Mouse (Mus musculus): Measurements from ENCODE around the gene Agtrap. TPM values are rescaled to one million over a fixed set of nuclear protein-coding genes. Genes with fewer than 3 reads are reported as not detected.

The Agtrap gene
- polyA plus RNA-seq, 1 experiment = 10.2 TPM

- no peak for DNase-seq
- no peak for TF ChIP-seq POLR2A (IDR thresholded peaks at IDR 0.05; ENCODE audit: borderline replicate concordance, insufficient read depth, low read length)
- TF ChIP-seq CTCF (IDR thresholded peaks at IDR 0.05; ENCODE audit: borderline replicate concordance, insufficient read depth, low read depth, low read length) = no peak
- no peak overlapping the region for H3K27ac ChIP-seq (ENCODE audit: insufficient read depth, low read length)
- H3K4me3 ChIP-seq (replicated peaks; ENCODE audit: insufficient read depth, low read depth, low read length) = no peak overlapping the region
- no peaks in the 10 kb centered on the region for H3K4me1 ChIP-seq (ENCODE audit: control insufficient read depth, insufficient read depth, low read length)
- no peaks in the 10 kb centered on the region for H3K27me3 ChIP-seq (ENCODE audit: control insufficient read depth, insufficient read depth, low read length)
- 84% methylated on average over 9 of the region's 9 CpGs for WGBS
Observed at GRCm38 (mm10) chr4:148069602-148070218, 18.1 kb downstream of the Agtrap start.

- no peaks in the 10 kb centered on the region for H3K4me1 ChIP-seq (ENCODE audit: control insufficient read depth, insufficient read depth, low read length)
- WGBS = 91% methylated on average over 8 of the region's 8 CpGs
- no peak overlapping the region for H3K27ac ChIP-seq (ENCODE audit: insufficient read depth, low read length)
- no peak overlapping the region for H3K4me3 ChIP-seq (replicated peaks; ENCODE audit: insufficient read depth, low read depth, low read length)
- no peak for TF ChIP-seq CTCF (IDR thresholded peaks at IDR 0.05; ENCODE audit: borderline replicate concordance, insufficient read depth, low read depth, low read length)
- TF ChIP-seq POLR2A (IDR thresholded peaks at IDR 0.05; ENCODE audit: borderline replicate concordance, insufficient read depth, low read length) = no peak
- DNase-seq = no peak
- no peaks in the 10 kb centered on the region for H3K27me3 ChIP-seq (ENCODE audit: control insufficient read depth, insufficient read depth, low read length)
Observed at GRCm38 (mm10) chr4:148067346-148067745, 20.5 kb downstream of the Agtrap start.

DNA sequence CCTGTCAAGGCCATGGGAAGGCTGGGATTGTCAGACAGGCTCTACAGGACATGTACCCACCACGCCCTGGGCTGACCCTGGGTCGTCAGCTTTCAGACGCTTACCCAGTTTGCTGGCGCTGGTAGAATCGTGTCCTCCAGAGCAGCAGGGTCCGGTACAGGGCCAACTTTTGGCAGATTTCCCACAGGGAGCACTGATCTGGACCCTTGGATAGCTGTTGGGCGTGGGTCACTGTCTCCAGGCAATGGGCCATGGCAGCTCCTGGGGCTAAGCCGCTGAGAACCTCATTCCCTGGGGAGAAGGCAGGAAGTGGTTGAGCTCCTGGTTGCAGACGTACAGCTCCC is 21.5 kb downstream of the Agtrap start:
- WGBS = 55% methylated on average over 9 of the region's 9 CpGs
- no peaks in the 10 kb centered on the region for H3K4me1 ChIP-seq (ENCODE audit: control insufficient read depth, insufficient read depth, low read length)
- no peak overlapping the region for H3K27ac ChIP-seq (ENCODE audit: insufficient read depth, low read length)
- TF ChIP-seq POLR2A (IDR thresholded peaks at IDR 0.05; ENCODE audit: borderline replicate concordance, insufficient read depth, low read length) = no peak
- no peak for TF ChIP-seq CTCF (IDR thresholded peaks at IDR 0.05; ENCODE audit: borderline replicate concordance, insufficient read depth, low read depth, low read length)
- no peaks in the 10 kb centered on the region for H3K27me3 ChIP-seq (ENCODE audit: control insufficient read depth, insufficient read depth, low read length)
- H3K4me3 ChIP-seq (replicated peaks; ENCODE audit: insufficient read depth, low read depth, low read length) = no peak overlapping the region
- DNase-seq = no peak

DNA sequence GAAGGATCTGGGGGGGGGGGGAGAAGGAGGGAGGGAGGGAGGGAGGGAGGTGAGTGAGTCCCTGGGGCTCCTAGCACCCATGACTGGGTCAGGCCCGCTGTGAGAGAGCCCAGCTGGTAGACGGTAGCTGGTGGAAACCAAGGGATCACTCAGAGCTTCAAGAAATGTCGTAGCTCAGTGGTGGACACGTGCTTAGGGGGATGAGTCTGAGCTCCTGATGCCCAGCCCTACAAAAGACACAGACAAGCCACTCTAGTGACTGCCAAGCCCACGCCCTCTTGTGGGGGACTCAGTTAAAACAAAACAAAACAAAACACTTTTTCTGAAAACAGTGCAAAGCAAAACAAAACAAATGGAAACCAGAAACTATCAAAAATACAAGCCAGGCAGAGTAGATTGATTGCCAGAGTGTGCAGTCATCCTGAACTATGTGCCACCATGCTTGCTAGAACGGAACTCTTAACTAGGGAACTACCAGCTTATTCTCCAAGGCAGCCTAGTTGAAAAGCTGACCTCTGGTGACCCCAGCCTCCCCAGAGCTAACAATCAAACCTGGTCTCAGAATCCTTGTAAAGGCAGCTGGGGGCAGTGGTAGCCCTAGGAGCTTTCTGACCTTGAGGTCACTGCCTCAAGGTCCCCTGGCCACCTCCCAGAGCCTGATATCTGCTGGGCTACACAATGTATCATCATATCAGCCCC is 22.0 kb downstream of the Agtrap start:
- no peak overlapping the region for H3K4me3 ChIP-seq (replicated peaks; ENCODE audit: insufficient read depth, low read depth, low read length)
- WGBS = 41% methylated on average over 6 of the region's 6 CpGs
- TF ChIP-seq CTCF (IDR thresholded peaks at IDR 0.05; ENCODE audit: borderline replicate concordance, insufficient read depth, low read depth, low read length) (peak; percentile 18; the same call in 1 of the 2 replicates), POLR2A (IDR thresholded peaks at IDR 0.05; ENCODE audit: borderline replicate concordance, insufficient read depth, low read length) (no peak)
- no peaks in the 10 kb centered on the region for H3K4me1 ChIP-seq (ENCODE audit: control insufficient read depth, insufficient read depth, low read length)
- H3K27ac ChIP-seq (ENCODE audit: insufficient read depth, low read length) = no peak overlapping the region
- no peak for DNase-seq
- no peaks in the 10 kb centered on the region for H3K27me3 ChIP-seq (ENCODE audit: control insufficient read depth, insufficient read depth, low read length)

DNA sequence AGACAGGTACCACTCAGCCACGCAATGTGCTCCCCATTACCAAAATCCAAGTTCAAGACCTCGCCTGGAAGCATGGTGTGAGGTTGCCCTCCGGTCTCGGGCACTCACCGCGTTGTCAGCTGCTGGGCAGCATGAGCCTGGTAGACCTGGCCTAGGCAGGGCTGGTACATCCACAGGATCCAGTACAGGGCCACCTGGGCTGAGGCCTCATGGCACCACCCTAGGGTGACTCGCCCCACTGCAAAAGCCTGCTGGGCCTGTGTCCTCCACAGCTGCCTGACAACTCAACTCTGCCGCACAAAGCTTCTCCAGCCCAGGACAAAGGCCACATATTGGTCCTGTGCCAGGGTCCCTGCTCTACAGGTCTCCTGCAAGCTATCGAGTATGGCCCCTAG is 26.7 kb downstream of the Agtrap start:
- no peak overlapping the region for H3K4me3 ChIP-seq (replicated peaks; ENCODE audit: insufficient read depth, low read depth, low read length)
- H3K27ac ChIP-seq (ENCODE audit: insufficient read depth, low read length) = no peak overlapping the region
- no peak for TF ChIP-seq CTCF (IDR thresholded peaks at IDR 0.05; ENCODE audit: borderline replicate concordance, insufficient read depth, low read depth, low read length)
- no peak for TF ChIP-seq POLR2A (IDR thresholded peaks at IDR 0.05; ENCODE audit: borderline replicate concordance, insufficient read depth, low read length)
- 85% methylated on average over 9 of the region's 9 CpGs for WGBS
- DNase-seq = no peak
- no peaks in the 10 kb centered on the region for H3K27me3 ChIP-seq (ENCODE audit: control insufficient read depth, insufficient read depth, low read length)
- peaks cover 21% of the 10 kb centered on the region for H3K4me1 ChIP-seq (ENCODE audit: control insufficient read depth, insufficient read depth, low read length)

DNA sequence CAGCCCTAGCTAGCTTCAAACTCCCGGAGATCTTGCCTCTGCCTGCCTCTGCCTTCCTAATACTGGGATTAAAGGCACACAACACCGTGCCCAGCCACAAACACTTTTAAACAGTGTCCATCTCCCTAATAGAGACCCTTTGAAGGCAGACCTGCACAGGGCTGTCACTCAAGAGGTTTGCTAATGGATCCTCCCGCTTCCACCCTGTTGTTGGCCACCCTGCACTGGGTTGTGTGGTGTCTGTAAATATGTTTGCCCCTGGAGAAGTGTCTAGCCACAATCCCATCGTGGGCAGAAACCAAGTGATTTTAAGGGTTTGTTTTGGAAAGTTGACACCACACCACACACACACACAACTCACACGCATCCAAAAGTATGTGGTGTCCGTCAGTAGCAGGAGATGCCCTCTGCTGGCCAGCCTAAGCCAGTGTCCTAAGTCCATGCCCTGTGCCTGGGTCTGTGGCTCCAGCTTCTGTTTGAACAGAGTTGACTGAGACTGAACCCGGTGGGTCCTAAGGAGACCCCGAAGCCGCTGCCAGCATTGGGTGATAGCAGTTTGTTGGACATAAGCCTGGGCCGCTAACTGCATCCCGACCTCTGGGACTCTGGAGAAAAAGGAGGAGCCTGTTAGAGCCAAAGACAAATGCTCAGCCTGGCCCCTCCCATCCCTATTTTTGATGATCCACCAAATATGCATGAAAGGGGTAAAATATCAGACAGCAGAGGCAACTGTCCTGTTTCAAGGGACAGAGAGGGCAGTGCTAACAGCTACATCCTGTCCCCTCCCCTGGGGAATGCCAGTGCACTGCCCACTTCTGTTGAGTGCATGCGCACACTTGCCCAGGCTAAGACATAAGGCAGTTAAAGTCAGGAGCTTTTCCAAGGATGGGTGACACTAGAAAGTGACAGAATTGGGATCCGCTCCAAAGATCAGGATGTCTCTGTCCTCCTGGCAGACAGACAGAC is 27.4 kb downstream of the Agtrap start:
- WGBS = 53% methylated on average over 13 of the region's 13 CpGs
- peak in 1 of 2 experiments; percentile 34 for DNase-seq
- no peak overlapping the region for H3K27ac ChIP-seq (ENCODE audit: insufficient read depth, low read length)

GRCm38 (mm10) chr4:148058993-148059392 is 28.8 kb downstream of the Agtrap start:
- H3K4me3 ChIP-seq (replicated peaks; ENCODE audit: insufficient read depth, low read depth, low read length) = no peak overlapping the region
- TF ChIP-seq POLR2A (IDR thresholded peaks at IDR 0.05; ENCODE audit: borderline replicate concordance, insufficient read depth, low read length) (no peak), CTCF (IDR thresholded peaks at IDR 0.05; ENCODE audit: borderline replicate concordance, insufficient read depth, low read depth, low read length) (no peak)
- H3K27ac ChIP-seq (ENCODE audit: insufficient read depth, low read length) = no peak overlapping the region

More for the DNA sequence above, 27.4 kb downstream of the Agtrap start:
- Histone ChIP-seq H3K4me3 (replicated peaks; ENCODE audit: insufficient read depth, low read depth, low read length) (no peak overlapping the region), H3K27me3 (ENCODE audit: control insufficient read depth, insufficient read depth, low read length) (no peaks in the 10 kb centered on the region), H3K4me1 (ENCODE audit: control insufficient read depth, insufficient read depth, low read length) (peaks cover 28% of the 10 kb centered on the region)
- peak; percentile 61; the same call in 1 of the 2 replicates for TF ChIP-seq CTCF (IDR thresholded peaks at IDR 0.05; ENCODE audit: borderline replicate concordance, insufficient read depth, low read depth, low read length)
- no peak for TF ChIP-seq POLR2A (IDR thresholded peaks at IDR 0.05; ENCODE audit: borderline replicate concordance, insufficient read depth, low read length)

More at GRCm38 (mm10) chr4:148058993-148059392, 28.8 kb downstream of the Agtrap start:
- DNase-seq = no peak
- 34% methylated on average over 6 of the region's 6 CpGs for WGBS
- Histone ChIP-seq H3K27me3 (ENCODE audit: control insufficient read depth, insufficient read depth, low read length) (no peaks in the 10 kb centered on the region), H3K4me1 (ENCODE audit: control insufficient read depth, insufficient read depth, low read length) (peaks cover 38% of the 10 kb centered on the region)
